Mouse (Mus musculus): ENCODE measurements around the gene Ldhc.

- TF ChIP-seq CTCF (IDR thresholded peaks at IDR 0.05; ENCODE audit: low read depth), result peak; percentile 39; the same call in 1 of the 2 replicates
- no peak for TF ChIP-seq EP300 (optimal IDR thresholded peaks at IDR 0.05)
Observed at GRCm38 (mm10) chr7:46919551-46920176, 58.7 kb downstream of the Ldhc start, which contains the start of gene Tsg101.

Measured in stomach, postnatal 0 days (tissue).